Mouse (Mus musculus) forebrain, embryonic 16.5 days (tissue): ENCODE data around the gene Med12l. TPM values are rescaled to one million over a fixed set of nuclear protein-coding genes. Genes with fewer than 3 reads are reported as not detected.
A peak's percentile ranks its signal among the peaks of the same experiment; 100 is the strongest.

ENCODE experiments used
- ATAC-seq: fragments of 200-750 bp; cut with Nextera tagmentation; 2 replicates; pipeline ENCODE4 v1.8.0; 2017; ENCODE audit warnings: mild to moderate bottlenecking, moderate library complexity
- H3K27ac ChIP-seq: fragments of 300-500 bp; sonication (generic); 2 replicates; pipeline ENCODE4 v1.5.1; 2014; ENCODE audit warnings: low read length, control low read depth
- H3K27me3 ChIP-seq: fragments of 300-500 bp; sonication (generic); replicated peaks from 2 replicates; pipeline ENCODE4 v1.6.1; 2014; ENCODE audit warnings: low read length; ENCODE audit not compliant: control insufficient read depth, insufficient read depth
- H3K36me3 ChIP-seq: fragments of 300-500 bp; sonication (generic); 2 replicates; pipeline ENCODE4 v1.6.1; 2014; ENCODE audit not compliant: control insufficient read depth, insufficient read depth
- H3K4me1 ChIP-seq: fragments of 300-500 bp; sonication (generic); replicated peaks from 2 replicates; pipeline ENCODE4 v1.6.1; 2014; ENCODE audit warnings: low read length; ENCODE audit not compliant: control insufficient read depth, insufficient read depth
- H3K4me2 ChIP-seq: fragments of 300-500 bp; sonication (generic); 2 replicates; pipeline ENCODE4 v1.6.1; 2014; ENCODE audit warnings: mild to moderate bottlenecking, low read length, control low read depth
- H3K4me3 ChIP-seq: fragments of 300-500 bp; sonication (generic); replicated peaks from 2 replicates; pipeline ENCODE4 v1.5.1; 2014; ENCODE audit warnings: mild to moderate bottlenecking, low read length, control low read depth
- H3K9ac ChIP-seq: fragments of 300-500 bp; sonication (generic); replicated peaks from 2 replicates; pipeline ENCODE4 v1.6.1; 2014; ENCODE audit warnings: low read depth, low read length, control low read depth
- H3K9me3 ChIP-seq: fragments of 300-500 bp; sonication (generic); 2 replicates; pipeline ENCODE4 v1.6.1; 2016; ENCODE audit warnings: low read length; ENCODE audit not compliant: control insufficient read depth
- WGBS: fragments of 180-500 bp; shearing (Covaris S2); extraction: QIAGEN DNeasy Blood & Tissue Kit; methylation state at CpG from one replicate; pipeline ENCODE4 v1.1.7; 2014; 5-methylcytosine and 5-hydroxymethylcytosine counted together
- polyA plus RNA-seq: library from polyadenylated mRNA; unstranded; fragments of >200 nt; fragmentation: Nextera tagmentation; extraction: Ambion mirVana; gene quantifications from 2 replicates; pipeline ENCODE4 v1.2.1, GENCODE M21; 2015

The Med12l gene
- polyA plus RNA-seq, 1 experiment from 2014 or later, result 4.3 TPM

- Histone ChIP-seq H3K9ac (no peak overlapping the region), H3K9me3 (no peaks in the 10 kb centered on the region), H3K4me3 (no peak overlapping the region), H3K4me2 (no peak overlapping the region), H3K36me3 (no peaks in the 10 kb centered on the region), H3K27me3 (no peaks in the 10 kb centered on the region), H3K4me1 (peaks cover 5% of the 10 kb centered on the region), H3K27ac (no peak overlapping the region)
- no peak for ATAC-seq
- WGBS, result 90% methylated on average over 20 of the region's 20 CpGs
These were observed 252.4 kb downstream of the Med12l start for GRCm38 (mm10) chr3:59257740-59258664.

GRCm38 (mm10) chr3:59260745-59261144 lies 255.1 kb downstream of the Med12l start:
- Histone ChIP-seq H3K27ac (no peak overlapping the region), H3K9ac (no peak overlapping the region), H3K4me1 (peaks cover 6% of the 10 kb centered on the region), H3K4me2 (no peak overlapping the region), H3K4me3 (no peak overlapping the region), H3K36me3 (no peaks in the 10 kb centered on the region), H3K27me3 (no peaks in the 10 kb centered on the region), H3K9me3 (no peaks in the 10 kb centered on the region)
- WGBS, result 78% methylated on average over 5 of the region's 5 CpGs
- no peak for ATAC-seq

- ATAC-seq, result 0 out of 2 replicates have a peak, but pooled peaks have one; percentile 24
These were observed 256.3 kb downstream of the Med12l start for GRCm38 (mm10) chr3:59261709-59262472.

GRCm38 (mm10) chr3:59262704-59263103 lies 257.1 kb downstream of the Med12l start, which contains the start of gene P2ry12:
P2ry12 (minus strand) TSS chr3:59262871.
- Histone ChIP-seq H3K9me3 (no peaks in the 10 kb centered on the region), H3K4me2 (peak within 1 kb of the TSS; percentile 35), H3K27me3 (no peaks in the 10 kb centered on the region), H3K36me3 (0 out of 2 replicates have a peak, but pooled peaks cover 2% of the 10 kb centered on the region), H3K9ac (no peak within 1 kb of the TSS), H3K4me1 (peaks cover 6% of the 10 kb centered on the region), H3K4me3 (no peak within 1 kb of the TSS), H3K27ac (no peak within 1 kb of the TSS)
- peak; percentile 45 for ATAC-seq
- 11% methylated on average over 7 of the region's 7 CpGs for WGBS

More at GRCm38 (mm10) chr3:59261709-59262472, 256.3 kb downstream of the Med12l start:
- H3K9ac ChIP-seq, result no peak overlapping the region
- H3K27ac ChIP-seq, result no peak overlapping the region
- no peaks in the 10 kb centered on the region for H3K36me3 ChIP-seq
- H3K4me1 ChIP-seq, result peaks cover 6% of the 10 kb centered on the region
- H3K27me3 ChIP-seq, result no peaks in the 10 kb centered on the region
- H3K4me3 ChIP-seq, result no peak overlapping the region
- no peak overlapping the region; the same call in 1 of the 2 replicates for H3K4me2 ChIP-seq
- WGBS, result 15% methylated on average over 9 of the region's 9 CpGs
- no peaks in the 10 kb centered on the region for H3K9me3 ChIP-seq

GRCm38 (mm10) chr3:59263417-59263816 lies 257.8 kb downstream of the Med12l start:
- 88% methylated on average over 2 of the region's 2 CpGs for WGBS
- Histone ChIP-seq H3K4me3 (no peak overlapping the region), H3K4me1 (peaks cover 6% of the 10 kb centered on the region)

DNA sequence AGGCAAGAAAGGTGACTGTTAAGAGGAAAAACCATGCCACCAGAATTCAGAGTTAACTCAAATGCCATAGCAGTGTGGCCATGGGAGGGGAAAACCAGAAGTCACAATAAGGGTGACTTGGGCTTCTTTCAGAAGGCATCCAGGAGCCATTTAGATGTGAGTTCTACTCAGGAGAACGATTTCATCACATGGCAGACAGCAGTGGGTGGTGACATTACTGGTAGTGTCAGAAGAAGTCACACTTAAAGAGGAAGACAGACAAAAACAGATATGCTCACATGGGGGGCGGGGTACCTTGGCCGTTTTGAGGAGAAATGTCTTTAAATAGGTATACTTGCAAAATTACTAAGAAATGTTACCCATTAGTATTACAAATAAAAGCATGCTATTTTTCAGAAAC lies 258.4 kb downstream of the Med12l start:
- Histone ChIP-seq H3K36me3 (0 out of 2 replicates have a peak, but pooled peaks cover 2% of the 10 kb centered on the region), H3K4me1 (peaks cover 6% of the 10 kb centered on the region), H3K9me3 (no peaks in the 10 kb centered on the region), H3K27ac (no peak overlapping the region), H3K4me2 (no peak overlapping the region), H3K27me3 (no peaks in the 10 kb centered on the region), H3K9ac (no peak overlapping the region), H3K4me3 (no peak overlapping the region)
- 90% methylated on average over 3 of the region's 3 CpGs for WGBS
- no peak for ATAC-seq

More at GRCm38 (mm10) chr3:59263417-59263816, 257.8 kb downstream of the Med12l start:
- H3K9me3 ChIP-seq, result no peaks in the 10 kb centered on the region
- no peak overlapping the region for H3K4me2 ChIP-seq
- H3K27me3 ChIP-seq, result no peaks in the 10 kb centered on the region
- H3K36me3 ChIP-seq, result 0 out of 2 replicates have a peak, but pooled peaks cover 2% of the 10 kb centered on the region
- no peak for ATAC-seq
- H3K9ac ChIP-seq, result no peak overlapping the region
- no peak overlapping the region for H3K27ac ChIP-seq

GRCm38 (mm10) chr3:59270811-59271210 lies 265.2 kb downstream of the Med12l start:
- Histone ChIP-seq H3K4me3 (no peak overlapping the region), H3K9me3 (no peaks in the 10 kb centered on the region), H3K27me3 (no peaks in the 10 kb centered on the region), H3K9ac (no peak overlapping the region), H3K4me2 (no peak overlapping the region), H3K4me1 (no peaks in the 10 kb centered on the region), H3K27ac (no peak overlapping the region), H3K36me3 (0 out of 2 replicates have a peak, but pooled peaks cover 2% of the 10 kb centered on the region)
- ATAC-seq, result no peak
- WGBS, result 94% methylated on average over 6 of the region's 6 CpGs

- no peaks in the 10 kb centered on the region for H3K4me1 ChIP-seq
- H3K27me3 ChIP-seq, result no peaks in the 10 kb centered on the region
- 10% methylated on average over 3 of the region's 3 CpGs for WGBS
- no peaks in the 10 kb centered on the region for H3K9me3 ChIP-seq
- ATAC-seq, result no peak
- no peaks in the 10 kb centered on the region for H3K36me3 ChIP-seq
- no peak overlapping the region for H3K4me2 ChIP-seq
- no peak overlapping the region for H3K4me3 ChIP-seq
- no peak overlapping the region for H3K27ac ChIP-seq
- H3K9ac ChIP-seq, result no peak overlapping the region
These were observed 272.1 kb downstream of the Med12l start for GRCm38 (mm10) chr3:59277502-59278253.

GRCm38 (mm10) chr3:59278254-59278533 lies 272.6 kb downstream of the Med12l start:
- Histone ChIP-seq H3K27ac (no peak overlapping the region), H3K9me3 (no peaks in the 10 kb centered on the region), H3K36me3 (no peaks in the 10 kb centered on the region), H3K9ac (no peak overlapping the region), H3K27me3 (no peaks in the 10 kb centered on the region), H3K4me3 (no peak overlapping the region), H3K4me1 (no peaks in the 10 kb centered on the region), H3K4me2 (no peak overlapping the region)
- no peak for ATAC-seq
- 85% methylated on average over 3 of the region's 3 CpGs for WGBS
